Mouse (Mus musculus) ES-E14 (cell line): ENCODE results near the gene Rabgap1l.

Experiments
- HCFC1 ChIP-seq: IDR thresholded peaks from 2 replicates; pipeline ENCODE4 v1.6.1; 2012; ENCODE audit warnings: low read length, inconsistent platforms, borderline replicate concordance; ENCODE audit not compliant: insufficient read depth
- MAFK ChIP-seq: IDR thresholded peaks from 2 replicates; pipeline ENCODE4 v1.6.1; 2014; ENCODE audit warnings: mild to moderate bottlenecking, low read depth, low read length, inconsistent platforms; ENCODE audit not compliant: insufficient read depth
- ZC3H11A ChIP-seq: IDR thresholded peaks from 2 replicates; pipeline ENCODE4 v1.6.1; 2012; ENCODE audit warnings: low read depth, mild to moderate bottlenecking, inconsistent platforms, low read length, borderline replicate concordance
- ZNF384 ChIP-seq: IDR thresholded peaks from 2 replicates; pipeline ENCODE4 v1.6.1; 2012; ENCODE audit warnings: low read depth, low read length, inconsistent platforms

- TF ChIP-seq HCFC1 (no peak), ZNF384 (no peak), MAFK (no peak), ZC3H11A (no peak)
Observed at GRCm38 (mm10) chr1:160443506-160443905, 349.5 kb downstream of the Rabgap1l start.
